Mouse (Mus musculus): ENCODE measurements around the gene Tpgs1. TPM values are rescaled to one million over a fixed set of nuclear protein-coding genes. Genes with fewer than 3 reads are reported as not detected.

Tpgs1 gene
- polyA plus RNA-seq, 1 experiment from 2014 or later = 65.6 TPM

GRCm38 (mm10) chr10:79660298-79660697 is 8.9 kb upstream of the Tpgs1 start:
- H3K4me1 ChIP-seq (ENCODE audit: control insufficient read depth, insufficient read depth, low read length) = no peaks in the 10 kb centered on the region
- H3K4me2 ChIP-seq (ENCODE audit: low read depth, low read length) = no peak overlapping the region
- no peak for ATAC-seq (replicated peaks; ENCODE audit: insufficient number of reproducible peaks, low FRiP score, low TSS enrichment, low read depth)
- H3K9me3 ChIP-seq (replicated peaks; ENCODE audit: control insufficient read depth, low read length) = no peaks in the 10 kb centered on the region
- H3K9ac ChIP-seq (replicated peaks; ENCODE audit: low read length) = no peak overlapping the region
- no peak overlapping the region for H3K27ac ChIP-seq (replicated peaks; ENCODE audit: low read depth, low read length)
- H3K27me3 ChIP-seq (ENCODE audit: control insufficient read depth, insufficient read depth, low read length) = no peaks in the 10 kb centered on the region
- no peaks in the 10 kb centered on the region for H3K36me3 ChIP-seq (replicated peaks; ENCODE audit: control insufficient read depth, insufficient read depth, low read depth, low read length)
- WGBS = 69% methylated on average over 2 of the region's 2 CpGs
- peak; percentile 33 for DNase-seq (ENCODE audit: low spot score)
- no peak overlapping the region for H3K4me3 ChIP-seq (ENCODE audit: low read depth, low read length)

GRCm38 (mm10) chr10:79661861-79662260 is 7.3 kb upstream of the Tpgs1 start:
- H3K9me3 ChIP-seq (replicated peaks; ENCODE audit: control insufficient read depth, low read length) = no peaks in the 10 kb centered on the region
- DNase-seq (ENCODE audit: low spot score) (no peak), ATAC-seq (replicated peaks; ENCODE audit: insufficient number of reproducible peaks, low FRiP score, low TSS enrichment, low read depth) (no peak)
- H3K4me1 ChIP-seq (ENCODE audit: control insufficient read depth, insufficient read depth, low read length) = no peaks in the 10 kb centered on the region
- H3K9ac ChIP-seq (replicated peaks; ENCODE audit: low read length) = no peak overlapping the region; the same call in 1 of the 2 replicates
- WGBS = 46% methylated on average over 3 of the region's 3 CpGs
- H3K27me3 ChIP-seq (ENCODE audit: control insufficient read depth, insufficient read depth, low read length) = no peaks in the 10 kb centered on the region
- no peak overlapping the region for H3K4me2 ChIP-seq (ENCODE audit: low read depth, low read length)
- H3K4me3 ChIP-seq (ENCODE audit: low read depth, low read length) = no peak overlapping the region
- no peaks in the 10 kb centered on the region for H3K36me3 ChIP-seq (replicated peaks; ENCODE audit: control insufficient read depth, insufficient read depth, low read depth, low read length)
- no peak overlapping the region for H3K27ac ChIP-seq (replicated peaks; ENCODE audit: low read depth, low read length)

GRCm38 (mm10) chr10:79664131-79664665 is 5.0 kb upstream of the Tpgs1 start, which contains the start of gene Madcam1:
TSS of gene Madcam1 (plus strand) at chr10:79664559.
- no peaks in the 10 kb centered on the region for H3K27me3 ChIP-seq (ENCODE audit: control insufficient read depth, insufficient read depth, low read length)
- DNase-seq (ENCODE audit: low spot score) (peak; percentile 84), ATAC-seq (replicated peaks; ENCODE audit: insufficient number of reproducible peaks, low FRiP score, low TSS enrichment, low read depth) (no peak; the same call in 1 of the 2 replicates)
- H3K27ac ChIP-seq (replicated peaks; ENCODE audit: low read depth, low read length) = no peak within 1 kb of the TSS
- H3K4me3 ChIP-seq (ENCODE audit: low read depth, low read length) = no peak within 1 kb of the TSS
- H3K36me3 ChIP-seq (replicated peaks; ENCODE audit: control insufficient read depth, insufficient read depth, low read depth, low read length) = no peaks in the 10 kb centered on the region
- no peak within 1 kb of the TSS; the same call in 1 of the 2 replicates for H3K4me2 ChIP-seq (ENCODE audit: low read depth, low read length)
- no peaks in the 10 kb centered on the region for H3K9me3 ChIP-seq (replicated peaks; ENCODE audit: control insufficient read depth, low read length)
- no peaks in the 10 kb centered on the region for H3K4me1 ChIP-seq (ENCODE audit: control insufficient read depth, insufficient read depth, low read length)
- 11% methylated on average over 13 of the region's 13 CpGs for WGBS
- no peak within 1 kb of the TSS for H3K9ac ChIP-seq (replicated peaks; ENCODE audit: low read length)

- 77% methylated on average over 8 of the region's 8 CpGs for WGBS
- Histone ChIP-seq H3K4me2 (ENCODE audit: low read depth, low read length) (no peak overlapping the region), H3K36me3 (replicated peaks; ENCODE audit: control insufficient read depth, insufficient read depth, low read depth, low read length) (no peaks in the 10 kb centered on the region), H3K27ac (replicated peaks; ENCODE audit: low read depth, low read length) (no peak overlapping the region), H3K9ac (replicated peaks; ENCODE audit: low read length) (no peak overlapping the region), H3K9me3 (replicated peaks; ENCODE audit: control insufficient read depth, low read length) (no peaks in the 10 kb centered on the region), H3K27me3 (ENCODE audit: control insufficient read depth, insufficient read depth, low read length) (no peaks in the 10 kb centered on the region), H3K4me1 (ENCODE audit: control insufficient read depth, insufficient read depth, low read length) (no peaks in the 10 kb centered on the region), H3K4me3 (ENCODE audit: low read depth, low read length) (no peak overlapping the region)
- ATAC-seq (replicated peaks; ENCODE audit: insufficient number of reproducible peaks, low FRiP score, low TSS enrichment, low read depth) (no peak), DNase-seq (ENCODE audit: low spot score) (no peak)
Observed at GRCm38 (mm10) chr10:79665051-79665450, 4.1 kb upstream of the Tpgs1 start.

- DNase-seq (ENCODE audit: low spot score) = no peak
- peaks cover 4% of the 10 kb centered on the region for H3K4me1 ChIP-seq (ENCODE audit: control insufficient read depth, insufficient read depth, low read length)
- no peak overlapping the region for H3K4me2 ChIP-seq (ENCODE audit: low read depth, low read length)
- H3K4me3 ChIP-seq (ENCODE audit: low read depth, low read length) = no peak overlapping the region
- H3K9me3 ChIP-seq (replicated peaks; ENCODE audit: control insufficient read depth, low read length) = no peaks in the 10 kb centered on the region
- no peaks in the 10 kb centered on the region for H3K27me3 ChIP-seq (ENCODE audit: control insufficient read depth, insufficient read depth, low read length)
- H3K36me3 ChIP-seq (replicated peaks; ENCODE audit: control insufficient read depth, insufficient read depth, low read depth, low read length) = no peaks in the 10 kb centered on the region
- no peak for ATAC-seq (replicated peaks; ENCODE audit: insufficient number of reproducible peaks, low FRiP score, low TSS enrichment, low read depth)
- H3K9ac ChIP-seq (replicated peaks; ENCODE audit: low read length) = no peak overlapping the region
- no peak overlapping the region for H3K27ac ChIP-seq (replicated peaks; ENCODE audit: low read depth, low read length)
- WGBS = 68% methylated on average over 9 of the region's 9 CpGs
Observed at GRCm38 (mm10) chr10:79666493-79666892, 2.7 kb upstream of the Tpgs1 start.

- peaks cover 4% of the 10 kb centered on the region for H3K4me1 ChIP-seq (ENCODE audit: control insufficient read depth, insufficient read depth, low read length)
- no peak overlapping the region for H3K4me2 ChIP-seq (ENCODE audit: low read depth, low read length)
- no peak overlapping the region for H3K27ac ChIP-seq (replicated peaks; ENCODE audit: low read depth, low read length)
- no peak overlapping the region for H3K9ac ChIP-seq (replicated peaks; ENCODE audit: low read length)
- no peaks in the 10 kb centered on the region for H3K27me3 ChIP-seq (ENCODE audit: control insufficient read depth, insufficient read depth, low read length)
- no peaks in the 10 kb centered on the region for H3K9me3 ChIP-seq (replicated peaks; ENCODE audit: control insufficient read depth, low read length)
- H3K36me3 ChIP-seq (replicated peaks; ENCODE audit: control insufficient read depth, insufficient read depth, low read depth, low read length) = no peaks in the 10 kb centered on the region; the same call in 1 of the 2 replicates
- DNase-seq (ENCODE audit: low spot score) (no peak), ATAC-seq (replicated peaks; ENCODE audit: insufficient number of reproducible peaks, low FRiP score, low TSS enrichment, low read depth) (no peak)
- no peak overlapping the region for H3K4me3 ChIP-seq (ENCODE audit: low read depth, low read length)
- WGBS = 79% methylated on average over 5 of the region's 5 CpGs
Observed at GRCm38 (mm10) chr10:79668076-79668475, 1.1 kb upstream of the Tpgs1 start.

GRCm38 (mm10) chr10:79669576-79670057 is 448 bp downstream of the Tpgs1 start:
- peaks cover 4% of the 10 kb centered on the region for H3K4me1 ChIP-seq (ENCODE audit: control insufficient read depth, insufficient read depth, low read length)
- WGBS = 0% methylated on average over 47 of the region's 47 CpGs
- no peaks in the 10 kb centered on the region for H3K27me3 ChIP-seq (ENCODE audit: control insufficient read depth, insufficient read depth, low read length)
- peak; percentile 60 for ATAC-seq (replicated peaks; ENCODE audit: insufficient number of reproducible peaks, low FRiP score, low TSS enrichment, low read depth)
- peak overlapping the region; percentile 74 for H3K4me2 ChIP-seq (ENCODE audit: low read depth, low read length)
- peak overlapping the region; percentile 93 for H3K27ac ChIP-seq (replicated peaks; ENCODE audit: low read depth, low read length)
- no peaks in the 10 kb centered on the region for H3K9me3 ChIP-seq (replicated peaks; ENCODE audit: control insufficient read depth, low read length)
- peak overlapping the region; percentile 96 for H3K9ac ChIP-seq (replicated peaks; ENCODE audit: low read length)
- H3K36me3 ChIP-seq (replicated peaks; ENCODE audit: control insufficient read depth, insufficient read depth, low read depth, low read length) = no peaks in the 10 kb centered on the region; the same call in 1 of the 2 replicates
- H3K4me3 ChIP-seq (ENCODE audit: low read depth, low read length) = peak overlapping the region; percentile 97
- peak; percentile 90 for DNase-seq (ENCODE audit: low spot score)

- Histone ChIP-seq H3K27me3 (ENCODE audit: control insufficient read depth, insufficient read depth, low read length) (no peaks in the 10 kb centered on the region), H3K36me3 (replicated peaks; ENCODE audit: control insufficient read depth, insufficient read depth, low read depth, low read length) (no peaks in the 10 kb centered on the region; the same call in 1 of the 2 replicates), H3K4me3 (ENCODE audit: low read depth, low read length) (peak overlapping the region; percentile 97), H3K4me2 (ENCODE audit: low read depth, low read length) (peak overlapping the region; percentile 74), H3K9ac (replicated peaks; ENCODE audit: low read length) (peak overlapping the region; percentile 96), H3K4me1 (ENCODE audit: control insufficient read depth, insufficient read depth, low read length) (peaks cover 4% of the 10 kb centered on the region), H3K9me3 (replicated peaks; ENCODE audit: control insufficient read depth, low read length) (no peaks in the 10 kb centered on the region), H3K27ac (replicated peaks; ENCODE audit: low read depth, low read length) (peak overlapping the region; percentile 93; the same call in 1 of the 2 replicates)
- ATAC-seq (replicated peaks; ENCODE audit: insufficient number of reproducible peaks, low FRiP score, low TSS enrichment, low read depth) (peak; percentile 53), DNase-seq (ENCODE audit: low spot score) (no peak)
- WGBS = 38% methylated on average over 15 of the region's 15 CpGs
Observed at GRCm38 (mm10) chr10:79670071-79670888, 1.1 kb downstream of the Tpgs1 start.

All from embryonic facial prominence, embryonic 11.5 days (tissue).